Mouse (Mus musculus): ENCODE measurements around the gene Zc3h4. TPM values are rescaled to one million over a fixed set of nuclear protein-coding genes. Genes with fewer than 3 reads are reported as not detected.
A peak's percentile ranks its signal among the peaks of the same experiment; 100 is the strongest.

The Zc3h4 gene
- polyA plus RNA-seq, 1 experiment from 2014 or later = 10.4 TPM

GRCm38 (mm10) chr7:16471549-16471948 is 70.8 kb downstream of the Zc3h4 start:
- no peaks in the 10 kb centered on the region for H3K9me3 ChIP-seq (replicated peaks; ENCODE audit: low read length)
- no peak overlapping the region for H3K4me3 ChIP-seq (replicated peaks; ENCODE audit: low read depth, low read length)
- no peak overlapping the region for H3K4me2 ChIP-seq (ENCODE audit: low read length)
- DNase-seq (ENCODE audit: low spot score) (peak; percentile 20), ATAC-seq (replicated peaks; ENCODE audit: low FRiP score, low read depth) (no peak)
- peaks cover 8% of the 10 kb centered on the region; the same call in 1 of the 2 replicates for H3K4me1 ChIP-seq (replicated peaks; ENCODE audit: insufficient read depth, low read length)
- H3K9ac ChIP-seq (ENCODE audit: low read depth, low read length) = no peak overlapping the region
- no peaks in the 10 kb centered on the region for H3K36me3 ChIP-seq (ENCODE audit: insufficient read depth, low read length)
- H3K27ac ChIP-seq = no peak overlapping the region
- TF ChIP-seq CTCF (IDR thresholded peaks at IDR 0.05; ENCODE audit: low read depth) = peak; percentile 52
- 50% methylated on average over 9 of the region's 9 CpGs for WGBS
- peaks cover 42% of the 10 kb centered on the region for H3K27me3 ChIP-seq (ENCODE audit: insufficient read depth, low read length)

GRCm38 (mm10) chr7:16472116-16472709 is 71.5 kb downstream of the Zc3h4 start:
- H3K9me3 ChIP-seq (replicated peaks; ENCODE audit: low read length) = no peaks in the 10 kb centered on the region
- 13% methylated on average over 17 of the region's 17 CpGs for WGBS
- no peak overlapping the region for H3K4me2 ChIP-seq (ENCODE audit: low read length)
- no peak for TF ChIP-seq CTCF (IDR thresholded peaks at IDR 0.05; ENCODE audit: low read depth)
- H3K9ac ChIP-seq (ENCODE audit: low read depth, low read length) = no peak overlapping the region
- ATAC-seq (replicated peaks; ENCODE audit: low FRiP score, low read depth) (no peak), DNase-seq (ENCODE audit: low spot score) (no peak)
- H3K27ac ChIP-seq = no peak overlapping the region
- H3K4me1 ChIP-seq (replicated peaks; ENCODE audit: insufficient read depth, low read length) = peaks cover 8% of the 10 kb centered on the region; the same call in 1 of the 2 replicates
- H3K4me3 ChIP-seq (replicated peaks; ENCODE audit: low read depth, low read length) = no peak overlapping the region
- H3K36me3 ChIP-seq (ENCODE audit: insufficient read depth, low read length) = no peaks in the 10 kb centered on the region
- H3K27me3 ChIP-seq (ENCODE audit: insufficient read depth, low read length) = peaks cover 48% of the 10 kb centered on the region

GRCm38 (mm10) chr7:16473847-16474246 is 73.1 kb downstream of the Zc3h4 start:
- no peak overlapping the region for H3K27ac ChIP-seq
- H3K27me3 ChIP-seq (ENCODE audit: insufficient read depth, low read length) = peaks cover 49% of the 10 kb centered on the region
- ATAC-seq (replicated peaks; ENCODE audit: low FRiP score, low read depth) (no peak), DNase-seq (ENCODE audit: low spot score) (peak; percentile 6)
- H3K4me1 ChIP-seq (replicated peaks; ENCODE audit: insufficient read depth, low read length) = peaks cover 8% of the 10 kb centered on the region; the same call in 1 of the 2 replicates
- no peaks in the 10 kb centered on the region for H3K36me3 ChIP-seq (ENCODE audit: insufficient read depth, low read length)
- H3K9ac ChIP-seq (ENCODE audit: low read depth, low read length) = no peak overlapping the region
- no peaks in the 10 kb centered on the region for H3K9me3 ChIP-seq (replicated peaks; ENCODE audit: low read length)
- no peak overlapping the region for H3K4me3 ChIP-seq (replicated peaks; ENCODE audit: low read depth, low read length)
- no peak for TF ChIP-seq CTCF (IDR thresholded peaks at IDR 0.05; ENCODE audit: low read depth)
- 23% methylated on average over 8 of the region's 8 CpGs for WGBS
- H3K4me2 ChIP-seq (ENCODE audit: low read length) = no peak overlapping the region

- no peak for TF ChIP-seq CTCF (IDR thresholded peaks at IDR 0.05; ENCODE audit: low read depth)
- 3% methylated on average over 33 of the region's 33 CpGs for WGBS
- peak; percentile 11 for DNase-seq (ENCODE audit: low spot score)
Observed at GRCm38 (mm10) chr7:16474445-16474844, 73.7 kb downstream of the Zc3h4 start.

GRCm38 (mm10) chr7:16475321-16475720 is 74.6 kb downstream of the Zc3h4 start:
- no peak for ATAC-seq (replicated peaks; ENCODE audit: low FRiP score, low read depth)
- 4% methylated on average over 23 of the region's 23 CpGs for WGBS
- Histone ChIP-seq H3K4me2 (ENCODE audit: low read length) (peak overlapping the region; percentile 57; the same call in 1 of the 2 replicates), H3K9ac (ENCODE audit: low read depth, low read length) (no peak overlapping the region), H3K4me1 (replicated peaks; ENCODE audit: insufficient read depth, low read length) (peaks cover 8% of the 10 kb centered on the region; the same call in 1 of the 2 replicates), H3K4me3 (replicated peaks; ENCODE audit: low read depth, low read length) (peak overlapping the region; percentile 21; the same call in 1 of the 2 replicates), H3K27me3 (ENCODE audit: insufficient read depth, low read length) (peaks cover 49% of the 10 kb centered on the region), H3K9me3 (replicated peaks; ENCODE audit: low read length) (no peaks in the 10 kb centered on the region), H3K36me3 (ENCODE audit: insufficient read depth, low read length) (no peaks in the 10 kb centered on the region), H3K27ac (no peak overlapping the region)
- TF ChIP-seq CTCF (IDR thresholded peaks at IDR 0.05; ENCODE audit: low read depth) = no peak
- DNase-seq (ENCODE audit: low spot score) = no peak

More at GRCm38 (mm10) chr7:16474445-16474844, 73.7 kb downstream of the Zc3h4 start:
- ATAC-seq (replicated peaks; ENCODE audit: low FRiP score, low read depth) = no peak
- Histone ChIP-seq H3K4me2 (ENCODE audit: low read length) (peak overlapping the region; percentile 43), H3K9me3 (replicated peaks; ENCODE audit: low read length) (no peaks in the 10 kb centered on the region), H3K36me3 (ENCODE audit: insufficient read depth, low read length) (no peaks in the 10 kb centered on the region), H3K4me1 (replicated peaks; ENCODE audit: insufficient read depth, low read length) (peaks cover 8% of the 10 kb centered on the region; the same call in 1 of the 2 replicates), H3K27ac (no peak overlapping the region), H3K27me3 (ENCODE audit: insufficient read depth, low read length) (peaks cover 49% of the 10 kb centered on the region), H3K4me3 (replicated peaks; ENCODE audit: low read depth, low read length) (peak overlapping the region; percentile 14; the same call in 1 of the 2 replicates), H3K9ac (ENCODE audit: low read depth, low read length) (no peak overlapping the region)

- Histone ChIP-seq H3K4me3 (replicated peaks; ENCODE audit: low read depth, low read length) (peak overlapping the region; percentile 21), H3K9me3 (replicated peaks; ENCODE audit: low read length) (no peaks in the 10 kb centered on the region), H3K4me2 (ENCODE audit: low read length) (peak overlapping the region; percentile 57), H3K27me3 (ENCODE audit: insufficient read depth, low read length) (peaks cover 49% of the 10 kb centered on the region), H3K36me3 (ENCODE audit: insufficient read depth, low read length) (no peaks in the 10 kb centered on the region), H3K27ac (no peak overlapping the region), H3K9ac (ENCODE audit: low read depth, low read length) (no peak overlapping the region), H3K4me1 (replicated peaks; ENCODE audit: insufficient read depth, low read length) (peaks cover 8% of the 10 kb centered on the region; the same call in 1 of the 2 replicates)
- no peak; the same call in 1 of the 2 replicates for ATAC-seq (replicated peaks; ENCODE audit: low FRiP score, low read depth)
- no peak for DNase-seq (ENCODE audit: low spot score)
- WGBS = 1% methylated on average over 47 of the region's 59 CpGs
- no peak for TF ChIP-seq CTCF (IDR thresholded peaks at IDR 0.05; ENCODE audit: low read depth)
Observed at GRCm38 (mm10) chr7:16475764-16476599, 75.3 kb downstream of the Zc3h4 start.

All from kidney, postnatal 0 days (tissue).